Mouse (Mus musculus) liver, adult 2 months (tissue): ENCODE data around the gene Amt.
"Not testable (repeated sequence)": the region's sequence is repeated elsewhere in the genome, so short reads cannot be mapped to it uniquely, and the experiment has no call there.

Source experiments
- CTCF ChIP-seq: fragments of 200-500 bp; IDR thresholded peaks from 2 replicates; pipeline ENCODE4 v1.5.1; 2011; ENCODE audit warnings: low read depth, low read length, control low read depth
- POLR2A ChIP-seq: fragments of 200-500 bp; IDR thresholded peaks from 2 replicates; pipeline ENCODE4 v1.6.1; 2011; ENCODE audit warnings: low read length, control low read depth; ENCODE audit not compliant: insufficient read depth; ENCODE audit errors: extremely low read depth

DNA sequence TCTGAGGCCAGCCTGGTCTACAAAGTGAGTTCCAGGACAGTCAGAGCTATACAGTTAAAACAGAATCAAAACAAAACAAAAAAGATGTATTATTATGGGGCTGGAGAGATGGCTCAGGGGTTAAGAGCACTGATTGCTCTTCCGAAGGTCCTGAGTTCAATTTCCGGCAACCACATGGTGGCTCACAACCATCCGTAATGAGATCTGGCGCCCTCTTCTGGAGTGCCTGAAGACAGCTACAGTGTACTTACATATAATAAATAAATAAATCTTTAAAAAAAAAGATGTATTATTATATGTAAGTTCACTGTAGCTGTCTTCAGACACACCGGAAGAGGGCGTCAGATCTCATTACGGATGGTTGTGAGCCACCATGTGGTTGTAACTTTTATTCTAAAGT, 25.4 kb downstream of the Amt start:
- TF ChIP-seq CTCF, POLR2A: not testable (repeated sequence)
